ENCODE assay signal across 10 mouse cellular contexts in genomic region chr9:45572787-45573492, GRCm38 (mm10).
DNase-seq lines count a peak whose midpoint lies in the region; ATAC-seq lines count a peak whose summit lies in the region.
"Had no signal": no experiment of that assay in that cellular context is flagged by ENCODE, and none has a peak within 500 bp of the region (broad histone marks: within the 10 kb centered on the region; RNA-seq: fewer than 3 reads in every experiment).

No protein-coding gene starts in this region.

- H3K27me3 ChIP-seq in liver, embryonic 12.5 days (replicated peaks): no peaks in the 10 kb centered on the region

- no peak overlapping the region for H3K4me3 ChIP-seq in liver, embryonic 12.5 days
- H3K4me3 ChIP-seq: megakaryocyte, embryonic 14.5 days had no signal

- H3K27ac ChIP-seq in liver, embryonic 12.5 days: no peak overlapping the region

- H3K4me1 ChIP-seq in liver, embryonic 12.5 days: no peaks in the 10 kb centered on the region

- no peak overlapping the region for H3K9ac ChIP-seq in liver, embryonic 12.5 days

- no peak overlapping the region for H3K4me2 ChIP-seq in liver, embryonic 12.5 days

- DNase-seq in liver: peak; percentile 29
- DNase-seq in gastrocnemius, postnatal 4 days (ENCODE audit: low spot score in 2 of 2): peak; percentile 24 to 63
- peak; percentile 70 for DNase-seq in kidney, postnatal 10 days
- peak; percentile 34 for DNase-seq in ovary, postnatal 36 days (ENCODE audit: low spot score)
- no peak for DNase-seq in layer of hippocampus, adult 9-11 months
- DNase-seq in spleen, postnatal 36 days (ENCODE audit: low spot score in 2 of 2): no peak
- no peak for DNase-seq in urinary bladder, adult 2 months (ENCODE audit: low spot score)
- DNase-seq: cerebellum, postnatal 14 days had no signal

- 26% methylated on average over 9 of the region's 9 CpGs for WGBS in liver, embryonic 12.5 days (ENCODE audit: insufficient replicate concordance)

- no peaks in the 10 kb centered on the region for H3K9me3 ChIP-seq in liver, embryonic 12.5 days (replicated peaks)

- H3K36me3 ChIP-seq in liver, embryonic 12.5 days: no peaks in the 10 kb centered on the region

- ATAC-seq in liver, embryonic 12.5 days: no peak

Comparison
In these comparisons a context has a peak if more than half of its experiments do, and no peak if none do; other contexts are left out.
1. DNase-seq: peak in liver (single experiment), gastrocnemius, postnatal 4 days (2 of 2), kidney, postnatal 10 days (single experiment) and ovary, postnatal 36 days (single experiment); none in layer of hippocampus, adult 9-11 months (single experiment), spleen, postnatal 36 days (0 of 2) and urinary bladder, adult 2 months (single experiment).